Mouse (Mus musculus) intestine, embryonic 16.5 days (tissue): ENCODE data around the gene Adora2b. TPM values are rescaled to one million over a fixed set of nuclear protein-coding genes. Genes with fewer than 3 reads are reported as not detected.

ENCODE experiments used
- ATAC-seq: fragments of 200-750 bp; cut with Nextera tagmentation; 2 replicates; pipeline ENCODE4 v1.8.0; 2017; ENCODE audit warnings: moderate TSS enrichment, moderate library complexity
- H3K27ac ChIP-seq: fragments of 300-500 bp; sonication (generic); 2 replicates; pipeline ENCODE4 v1.5.1; 2014; ENCODE audit warnings: mild to moderate bottlenecking, low read length
- H3K27me3 ChIP-seq: fragments of 300-500 bp; sonication (generic); replicated peaks from 2 replicates; pipeline ENCODE4 v1.6.1; 2014; ENCODE audit warnings: low read length, control low read depth, mixed read lengths; ENCODE audit not compliant: control insufficient read depth, insufficient read depth
- H3K36me3 ChIP-seq: fragments of 300-500 bp; sonication (generic); 2 replicates; pipeline ENCODE4 v1.6.1; 2014; ENCODE audit warnings: low read length, control low read depth; ENCODE audit not compliant: control insufficient read depth, insufficient read depth
- H3K4me1 ChIP-seq: fragments of 300-500 bp; sonication (generic); 2 replicates; pipeline ENCODE4 v1.6.1; 2014; ENCODE audit warnings: low read length, control low read depth, mixed read lengths; ENCODE audit not compliant: control insufficient read depth, insufficient read depth
- H3K4me2 ChIP-seq: fragments of 300-500 bp; sonication (generic); 2 replicates; pipeline ENCODE4 v1.6.1; 2014; ENCODE audit warnings: low read depth, low read length, control low read depth
- H3K4me3 ChIP-seq: fragments of 300-500 bp; sonication (generic); 2 replicates; pipeline ENCODE4 v1.5.1; 2014; ENCODE audit warnings: mild to moderate bottlenecking, low read length
- H3K9ac ChIP-seq: fragments of 300-500 bp; sonication (generic); 2 replicates; pipeline ENCODE4 v1.6.1; 2014; ENCODE audit warnings: low read depth, low read length
- H3K9me3 ChIP-seq: fragments of 300-500 bp; sonication (generic); 2 replicates; pipeline ENCODE4 v1.6.1; 2016; ENCODE audit warnings: low read length, control low read depth; ENCODE audit not compliant: control insufficient read depth
- WGBS: fragments of 180-500 bp; shearing (Covaris S2); extraction: QIAGEN DNeasy Blood & Tissue Kit; methylation state at CpG from one replicate; pipeline ENCODE4 v1.1.7; 2014; 5-methylcytosine and 5-hydroxymethylcytosine counted together
- polyA plus RNA-seq: library from polyadenylated mRNA; unstranded; fragments of >200 nt; fragmentation: Nextera tagmentation; extraction: Ambion mirVana; gene quantifications from 2 replicates; pipeline ENCODE4 v1.2.1, GENCODE M21; 2015

Adora2b gene
- polyA plus RNA-seq, 1 experiment from 2014 or later, result 9.7 TPM

- 0 out of 2 replicates have a peak, but pooled peaks have one; percentile 29 for ATAC-seq
- Histone ChIP-seq H3K27me3 (no peaks in the 10 kb centered on the region), H3K9me3 (no peaks in the 10 kb centered on the region), H3K27ac (no peak overlapping the region), H3K4me1 (peaks cover 6% of the 10 kb centered on the region; the same call in 1 of the 2 replicates), H3K4me3 (no peak overlapping the region), H3K36me3 (no peaks in the 10 kb centered on the region), H3K4me2 (no peak overlapping the region), H3K9ac (no peak overlapping the region)
- WGBS, result 70% methylated on average over 7 of the region's 7 CpGs
These were observed 27.9 kb upstream of the Adora2b start for GRCm38 (mm10) chr11:62220756-62221510.

- ATAC-seq, result no peak
- no peaks in the 10 kb centered on the region for H3K27me3 ChIP-seq
- H3K9ac ChIP-seq, result no peak overlapping the region
- H3K4me2 ChIP-seq, result no peak overlapping the region
- no peak overlapping the region for H3K27ac ChIP-seq
- H3K4me3 ChIP-seq, result no peak overlapping the region
- 87% methylated on average over 5 of the region's 5 CpGs for WGBS
- peaks cover 6% of the 10 kb centered on the region; the same call in 1 of the 2 replicates for H3K4me1 ChIP-seq
- no peaks in the 10 kb centered on the region for H3K36me3 ChIP-seq
- H3K9me3 ChIP-seq, result no peaks in the 10 kb centered on the region
These were observed 25.4 kb upstream of the Adora2b start for GRCm38 (mm10) chr11:62223416-62223815.

- H3K4me3 ChIP-seq, result no peak overlapping the region
- no peaks in the 10 kb centered on the region for H3K27me3 ChIP-seq
- H3K9ac ChIP-seq, result no peak overlapping the region
- H3K9me3 ChIP-seq, result no peaks in the 10 kb centered on the region
- no peak for ATAC-seq
- H3K4me1 ChIP-seq, result peaks cover 6% of the 10 kb centered on the region; the same call in 1 of the 2 replicates
- H3K27ac ChIP-seq, result no peak overlapping the region
- 90% methylated on average over 7 of the region's 7 CpGs for whole genome bisulfite sequencing
- H3K4me2 ChIP-seq, result no peak overlapping the region
- H3K36me3 ChIP-seq, result no peaks in the 10 kb centered on the region
These were observed 24.8 kb upstream of the Adora2b start for GRCm38 (mm10) chr11:62223962-62224361.

- Histone ChIP-seq H3K4me1 (peaks cover 6% of the 10 kb centered on the region; the same call in 1 of the 2 replicates), H3K27ac (no peak overlapping the region), H3K9ac (no peak overlapping the region), H3K4me3 (no peak overlapping the region), H3K27me3 (no peaks in the 10 kb centered on the region), H3K4me2 (no peak overlapping the region), H3K36me3 (no peaks in the 10 kb centered on the region), H3K9me3 (no peaks in the 10 kb centered on the region)
- ATAC-seq, result no peak
- WGBS, result 57% methylated on average over 4 of the region's 4 CpGs
These were observed 24.0 kb upstream of the Adora2b start for GRCm38 (mm10) chr11:62224797-62225196.

- WGBS, result 66% methylated on average over 12 of the region's 12 CpGs
- H3K4me1 ChIP-seq, result no peaks in the 10 kb centered on the region
- peak; percentile 70 for ATAC-seq
- no peak overlapping the region for H3K4me3 ChIP-seq
- H3K36me3 ChIP-seq, result no peaks in the 10 kb centered on the region
- H3K9ac ChIP-seq, result no peak overlapping the region
- no peak overlapping the region for H3K27ac ChIP-seq
- 0 out of 2 replicates have a peak, but pooled peaks cover 2% of the 10 kb centered on the region for H3K9me3 ChIP-seq
- H3K27me3 ChIP-seq, result no peaks in the 10 kb centered on the region
- H3K4me2 ChIP-seq, result no peak overlapping the region
These were observed 8.0 kb upstream of the Adora2b start for GRCm38 (mm10) chr11:62240631-62241261.

- 85% methylated on average over 8 of the region's 8 CpGs for WGBS
- H3K9me3 ChIP-seq, result 0 out of 2 replicates have a peak, but pooled peaks cover 3% of the 10 kb centered on the region
- no peak overlapping the region for H3K27ac ChIP-seq
- H3K27me3 ChIP-seq, result no peaks in the 10 kb centered on the region
- no peaks in the 10 kb centered on the region; the same call in 1 of the 2 replicates for H3K4me1 ChIP-seq
- H3K4me3 ChIP-seq, result no peak overlapping the region
- H3K36me3 ChIP-seq, result no peaks in the 10 kb centered on the region
- H3K9ac ChIP-seq, result no peak overlapping the region
- ATAC-seq, result no peak
- no peak overlapping the region for H3K4me2 ChIP-seq
These were observed 4.9 kb upstream of the Adora2b start for GRCm38 (mm10) chr11:62243871-62244270.

- Histone ChIP-seq H3K36me3 (no peaks in the 10 kb centered on the region), H3K27ac (no peak overlapping the region), H3K9ac (no peak overlapping the region), H3K4me2 (no peak overlapping the region), H3K27me3 (no peaks in the 10 kb centered on the region), H3K4me1 (peaks cover under 1% of the 10 kb centered on the region; the same call in 1 of the 2 replicates), H3K4me3 (no peak overlapping the region), H3K9me3 (0 out of 2 replicates have a peak, but pooled peaks cover 3% of the 10 kb centered on the region)
- no peak for ATAC-seq
- 91% methylated on average over 4 of the region's 4 CpGs for WGBS
These were observed 4.3 kb upstream of the Adora2b start for GRCm38 (mm10) chr11:62244471-62244870.

- no peak overlapping the region; the same call in 1 of the 2 replicates for H3K27ac ChIP-seq
- H3K4me1 ChIP-seq, result peaks cover 18% of the 10 kb centered on the region
- peak overlapping the region; percentile 67 for H3K4me3 ChIP-seq
- H3K9me3 ChIP-seq, result 0 out of 2 replicates have a peak, but pooled peaks cover 3% of the 10 kb centered on the region
- ATAC-seq, result no peak
- peak overlapping the region; percentile 94 for H3K4me2 ChIP-seq
- H3K36me3 ChIP-seq, result no peaks in the 10 kb centered on the region
- no peaks in the 10 kb centered on the region; the same call in 1 of the 2 replicates for H3K27me3 ChIP-seq
- WGBS, result 31% methylated on average over 18 of the region's 18 CpGs
- peak overlapping the region; percentile 71 for H3K9ac ChIP-seq
These were observed 904 bp upstream of the Adora2b start for GRCm38 (mm10) chr11:62247759-62248400.
